Mouse (Mus musculus): ENCODE data around the gene Iqgap2. TPM values are rescaled to one million over a fixed set of nuclear protein-coding genes. Genes with fewer than 3 reads are reported as not detected.

Gene Iqgap2
- total RNA-seq, 2 experiments from 2014 or later: 0.94 to 1.3 TPM

GRCm38 (mm10) chr13:95778761-95779161 lies 113.0 kb downstream of the Iqgap2 start:
- DNase-seq: peak; percentile 45
- Histone ChIP-seq H3K27ac (no peak overlapping the region), H3K4me3 (no peak overlapping the region)
- intact Hi-C loops (cut with DNase I): no loop called here
- no peak for TF ChIP-seq CTCF (IDR thresholded peaks at IDR 0.05)

GRCm38 (mm10) chr13:95777651-95778391 lies 113.9 kb downstream of the Iqgap2 start:
- no peak overlapping the region for H3K4me3 ChIP-seq
- DNase-seq: no peak
- TF ChIP-seq CTCF (IDR thresholded peaks at IDR 0.05): no peak
- no peak overlapping the region for H3K27ac ChIP-seq
- intact Hi-C loops (cut with DNase I): loop anchor here (2.0 kb wide), 1 partner anchor 115 kb away; no protein-coding TSS in a partner anchor

GRCm38 (mm10) chr13:95777237-95777636 lies 114.5 kb downstream of the Iqgap2 start:
- Histone ChIP-seq H3K4me3 (no peak overlapping the region), H3K27ac (no peak overlapping the region)
- TF ChIP-seq CTCF (IDR thresholded peaks at IDR 0.05): peak; percentile 77
- intact Hi-C loops (cut with DNase I): loop anchor here (2.0 kb wide), 1 partner anchor 116 kb away; no protein-coding TSS in a partner anchor
- peak; percentile 73 for DNase-seq

GRCm38 (mm10) chr13:95774966-95775696 lies 116.6 kb downstream of the Iqgap2 start:
- H3K4me3 ChIP-seq: no peak overlapping the region
- no peak for TF ChIP-seq CTCF (IDR thresholded peaks at IDR 0.05)
- no peak overlapping the region for H3K27ac ChIP-seq
- DNase-seq: no peak
- intact Hi-C loops (cut with DNase I): no loop called here

GRCm38 (mm10) chr13:95765017-95765416 lies 126.7 kb downstream of the Iqgap2 start:
- Histone ChIP-seq H3K27ac (no peak overlapping the region), H3K4me3 (no peak overlapping the region)
- DNase-seq: no peak
- intact Hi-C loops (cut with DNase I): no loop called here
- TF ChIP-seq CTCF (IDR thresholded peaks at IDR 0.05): no peak

- H3K4me3 ChIP-seq: no peak overlapping the region
- TF ChIP-seq CTCF (IDR thresholded peaks at IDR 0.05): no peak
- no peak for DNase-seq
- intact Hi-C loops (cut with DNase I): no loop called here
- H3K27ac ChIP-seq: no peak overlapping the region
Measured at GRCm38 (mm10) chr13:95763876-95764517, 127.7 kb downstream of the Iqgap2 start.

- TF ChIP-seq CTCF (IDR thresholded peaks at IDR 0.05): no peak
- Histone ChIP-seq H3K4me3 (no peak overlapping the region), H3K27ac (no peak overlapping the region)
- DNase-seq: no peak
- intact Hi-C loops (cut with DNase I): no loop called here
Measured at GRCm38 (mm10) chr13:95759810-95760209, 131.9 kb downstream of the Iqgap2 start.

- Histone ChIP-seq H3K4me3 (no peak overlapping the region), H3K27ac (no peak overlapping the region)
- no peak for TF ChIP-seq CTCF (IDR thresholded peaks at IDR 0.05)
- no peak for DNase-seq
- intact Hi-C loops (cut with DNase I): no loop called here
Measured at GRCm38 (mm10) chr13:95754285-95754684, 137.4 kb downstream of the Iqgap2 start.

GRCm38 (mm10) chr13:95752386-95752785 lies 139.3 kb downstream of the Iqgap2 start:
- no peak for TF ChIP-seq CTCF (IDR thresholded peaks at IDR 0.05)
- no peak for DNase-seq
- no peak overlapping the region for H3K27ac ChIP-seq
- H3K4me3 ChIP-seq: no peak overlapping the region
- intact Hi-C loops (cut with DNase I): no loop called here

GRCm38 (mm10) chr13:95747541-95747940 lies 144.2 kb downstream of the Iqgap2 start:
- TF ChIP-seq CTCF (IDR thresholded peaks at IDR 0.05): no peak
- H3K27ac ChIP-seq: no peak overlapping the region
- H3K4me3 ChIP-seq: no peak overlapping the region
- no peak for DNase-seq
- intact Hi-C loops (cut with DNase I): no loop called here

GRCm38 (mm10) chr13:95747101-95747500 lies 144.6 kb downstream of the Iqgap2 start:
- no peak for TF ChIP-seq CTCF (IDR thresholded peaks at IDR 0.05)
- Histone ChIP-seq H3K4me3 (no peak overlapping the region), H3K27ac (no peak overlapping the region)
- intact Hi-C loops (cut with DNase I): no loop called here
- no peak for DNase-seq

GRCm38 (mm10) chr13:95746509-95746908 lies 145.2 kb downstream of the Iqgap2 start:
- H3K27ac ChIP-seq: no peak overlapping the region
- no peak overlapping the region for H3K4me3 ChIP-seq
- peak; percentile 88 for TF ChIP-seq CTCF (IDR thresholded peaks at IDR 0.05)
- peak; percentile 57 for DNase-seq
- intact Hi-C loops (cut with DNase I): no loop called here

- Histone ChIP-seq H3K4me3 (no peak overlapping the region), H3K27ac (no peak overlapping the region)
- no peak for TF ChIP-seq CTCF (IDR thresholded peaks at IDR 0.05)
- no peak for DNase-seq
- intact Hi-C loops (cut with DNase I): no loop called here
Measured at GRCm38 (mm10) chr13:95745451-95745850, 146.3 kb downstream of the Iqgap2 start.

All from gastrocnemius, adult 2 months (tissue).